Mouse (Mus musculus) forebrain, postnatal 0 days (tissue): ENCODE data around the gene Ryr1. TPM values are rescaled to one million over a fixed set of nuclear protein-coding genes. Genes with fewer than 3 reads are reported as not detected.

ENCODE experiments used
- ATAC-seq: fragments of 200-750 bp; cut with Nextera tagmentation; 2 replicates; pipeline ENCODE4 v1.8.0; 2017; ENCODE audit warnings: mild to moderate bottlenecking, moderate library complexity
- DNase-seq: peaks from one replicate; pipeline ENCODE4 v3.0.0-alpha.2; 2015
- H3K27ac ChIP-seq: fragments of 300-500 bp; sonication (generic); 2 replicates; pipeline ENCODE4 v1.5.1; 2014; ENCODE audit warnings: low read depth, mild to moderate bottlenecking, antibody characterized with exemption, low read length, moderate library complexity, mixed read lengths
- H3K27me3 ChIP-seq: fragments of 300-500 bp; sonication (generic); 2 replicates; pipeline ENCODE4 v1.6.1; 2014; ENCODE audit warnings: mild to moderate bottlenecking, low read length, mixed read lengths; ENCODE audit not compliant: insufficient read depth
- H3K36me3 ChIP-seq: fragments of 300-500 bp; sonication (generic); 2 replicates; pipeline ENCODE4 v1.6.1; 2014; ENCODE audit warnings: mild to moderate bottlenecking, moderate library complexity; ENCODE audit not compliant: insufficient read depth
- H3K4me1 ChIP-seq: fragments of 300-500 bp; sonication (generic); 2 replicates; pipeline ENCODE4 v1.6.1; 2014; ENCODE audit warnings: antibody characterized with exemption; ENCODE audit not compliant: insufficient read depth
- H3K4me2 ChIP-seq: fragments of 300-500 bp; sonication (generic); 2 replicates; pipeline ENCODE4 v1.6.1; 2014; ENCODE audit warnings: low read depth, mild to moderate bottlenecking, moderate library complexity
- H3K4me3 ChIP-seq: fragments of 300-500 bp; sonication (generic); 2 replicates; pipeline ENCODE4 v1.5.1; 2014; ENCODE audit warnings: low read depth, low read length, mixed read lengths
- H3K9ac ChIP-seq: fragments of 300-500 bp; sonication (generic); 2 replicates; pipeline ENCODE4 v1.6.1; 2014; ENCODE audit warnings: mild to moderate bottlenecking
- H3K9me3 ChIP-seq: fragments of 300-500 bp; sonication (generic); 2 replicates; pipeline ENCODE4 v1.6.1; 2016; ENCODE audit warnings: low read length
- CTCF ChIP-seq: sonication (generic); IDR thresholded peaks from 2 replicates; pipeline ENCODE4 v1.5.1; 2016; ENCODE audit warnings: antibody characterized with exemption, control low read depth, low read depth
- WGBS: fragments of 180-500 bp; shearing (Covaris S2); extraction: QIAGEN DNeasy Blood & Tissue Kit; methylation state at CpG from one replicate; pipeline ENCODE4 v1.1.7; 2014; 5-methylcytosine and 5-hydroxymethylcytosine counted together
- microRNA counts: library from miRNA; unstranded; fragments of <30 nt; microRNA quantifications from one replicate; lab custom pipeline; 2015
- microRNA-seq, 2 experiments: library from miRNA; unstranded; fragments of <30 nt; microRNA quantifications; one replicate each; pipeline ENCODE4; 2016
- polyA plus RNA-seq: library from polyadenylated mRNA; unstranded; fragments of >200 nt; fragmentation: Nextera tagmentation; extraction: Ambion mirVana; gene quantifications from 2 replicates; pipeline ENCODE4 v1.2.1, GENCODE M21; 2015
- total RNA-seq: library from RNA; depleted of rRNA; stranded (reverse); fragments of >200 nt; gene quantifications from 2 replicates; pipeline ENCODE4 v1.2.3, GENCODE M21; 2014; rRNA removed

Gene Ryr1
- total and polyA plus RNA-seq, 2 experiments from 2014 or later: 4.6 to 8.8 TPM

DNA sequence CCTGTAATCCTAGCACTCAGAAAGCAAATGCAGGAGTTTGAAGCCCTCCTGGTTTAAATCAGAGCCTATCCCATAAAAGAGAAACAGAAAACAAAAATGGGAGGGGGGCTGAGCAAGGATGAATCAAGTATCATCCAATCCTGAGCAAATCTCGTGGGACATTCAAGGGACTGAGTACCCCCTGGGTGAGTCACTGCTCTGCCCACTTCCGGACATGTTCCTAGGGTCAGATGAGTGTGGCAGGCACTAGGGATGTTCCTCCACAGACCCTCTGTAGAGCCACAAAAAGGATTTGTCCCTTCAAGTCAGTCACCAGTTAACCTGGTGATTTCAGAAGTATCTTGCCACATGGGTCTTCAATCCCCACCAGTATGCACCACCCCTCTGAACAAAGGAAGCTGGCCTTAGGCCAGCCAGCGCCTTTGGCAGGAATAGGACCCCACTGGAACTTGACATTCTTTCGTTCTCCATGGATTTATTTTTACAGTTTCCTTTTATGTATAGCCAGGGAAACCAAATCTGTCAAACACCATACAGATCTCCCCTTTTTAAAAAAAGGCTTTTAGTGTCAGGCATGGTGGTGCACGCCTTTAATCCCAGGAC is 169.6 kb downstream of the Ryr1 start:
- Histone ChIP-seq H3K4me2 (no peak overlapping the region), H3K36me3 (no peaks in the 10 kb centered on the region), H3K4me1 (peaks cover 16% of the 10 kb centered on the region), H3K9ac (no peak overlapping the region), H3K27ac (no peak overlapping the region), H3K4me3 (no peak overlapping the region), H3K27me3 (no peaks in the 10 kb centered on the region), H3K9me3 (no peaks in the 10 kb centered on the region)
- WGBS: 33% methylated on average over 5 of the region's 5 CpGs
- no peak for ATAC-seq
- no peak for DNase-seq
- TF ChIP-seq CTCF: no peak

DNA sequence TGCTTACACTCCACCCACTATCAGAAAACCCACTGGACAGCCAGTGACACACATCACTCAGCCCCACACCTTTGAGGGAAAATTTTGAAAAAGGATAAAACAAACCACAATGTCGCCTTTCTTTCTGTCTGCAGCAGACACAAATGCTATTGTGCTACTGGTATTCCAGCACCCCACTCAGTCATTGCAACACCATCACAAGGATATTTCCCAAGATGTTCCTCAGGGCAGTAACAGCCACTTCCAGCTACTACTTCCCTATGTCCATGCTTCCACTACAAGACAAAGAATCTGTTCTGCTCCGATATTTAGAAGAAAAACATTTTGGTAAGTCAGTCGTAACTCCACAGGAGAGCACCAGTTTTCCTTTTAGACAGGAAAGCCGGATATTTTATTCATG is 170.2 kb downstream of the Ryr1 start:
- no peak for DNase-seq
- no peak overlapping the region for H3K4me3 ChIP-seq
- WGBS: 70% methylated on average over 4 of the region's 4 CpGs
- no peaks in the 10 kb centered on the region for H3K36me3 ChIP-seq
- no peak for ATAC-seq
- TF ChIP-seq CTCF: no peak
- no peak overlapping the region for H3K27ac ChIP-seq
- H3K9ac ChIP-seq: no peak overlapping the region
- H3K4me2 ChIP-seq: no peak overlapping the region
- peaks cover 10% of the 10 kb centered on the region for H3K4me1 ChIP-seq
- no peaks in the 10 kb centered on the region for H3K27me3 ChIP-seq
- H3K9me3 ChIP-seq: no peaks in the 10 kb centered on the region

DNA sequence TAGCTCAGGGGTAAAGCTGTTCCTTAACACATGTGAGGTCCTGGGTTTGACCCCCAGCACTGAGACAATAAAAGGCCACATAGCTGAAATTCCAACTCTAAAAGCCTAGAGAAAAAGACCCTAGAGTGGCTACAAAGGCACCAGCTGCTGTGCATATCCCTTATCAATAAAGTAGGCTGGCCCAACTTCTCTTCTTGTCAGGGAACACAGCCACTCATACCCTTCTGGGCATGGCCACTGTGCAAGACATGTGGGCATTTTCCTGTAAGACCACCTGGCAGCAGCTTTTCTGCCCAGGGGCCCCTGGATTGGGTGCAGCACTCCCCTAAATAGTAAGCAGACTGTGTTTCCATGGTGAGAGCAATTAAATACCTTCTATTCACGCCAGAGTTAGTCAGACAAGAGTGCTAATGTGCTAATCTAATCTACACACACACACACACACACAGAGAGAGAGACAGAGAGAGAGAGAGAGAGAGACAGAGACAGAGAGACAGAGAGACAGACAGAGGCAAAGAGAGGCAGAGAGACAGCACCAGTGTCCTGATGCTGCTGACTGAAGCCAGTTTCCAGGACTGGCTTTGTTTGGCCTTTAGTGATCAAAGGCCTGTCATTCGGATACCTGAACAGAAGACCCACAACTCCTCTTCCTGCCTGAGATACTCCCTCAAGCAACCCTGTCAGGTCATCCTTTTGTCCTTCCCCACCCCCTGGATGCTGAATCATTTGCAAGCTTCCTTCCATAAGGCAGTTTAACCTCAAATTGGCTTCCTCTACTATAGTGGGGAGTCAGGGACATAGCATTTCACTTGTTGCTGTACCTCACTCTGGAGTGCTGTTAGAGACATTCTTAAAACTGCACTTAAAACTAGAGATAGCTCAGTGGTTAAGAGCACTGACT is 171.3 kb downstream of the Ryr1 start:
- ATAC-seq (peak; percentile 54), DNase-seq (peak; percentile 24)
- Histone ChIP-seq H3K36me3 (no peaks in the 10 kb centered on the region), H3K4me2 (no peak overlapping the region), H3K4me1 (peaks cover 8% of the 10 kb centered on the region; the same call in 1 of the 2 replicates), H3K9me3 (no peaks in the 10 kb centered on the region), H3K27me3 (no peaks in the 10 kb centered on the region), H3K4me3 (no peak overlapping the region), H3K9ac (no peak overlapping the region), H3K27ac (peak overlapping the region; percentile 50; the same call in 1 of the 2 replicates)
- TF ChIP-seq CTCF: no peak
- WGBS: 10% methylated on average over 2 of the region's 2 CpGs

MicroRNAs encoded within 50 kb of the gene (microRNA counts, 519-probe panel; counts per million panel counts)
- not detected for microRNA mmu-miR-1963 (lab: Ali Mortazavi, UCI)

Small RNAs within 50 kb of the gene (microRNA-seq; reads per million reads assigned to microRNA genes)
- 0 reads per million in 2 experiments for gene Gm44408
- gene Mir1963: 0 reads per million in 2 experiments

Other genes with a start within 250 kb of the Ryr1 start
- not detected in 2 replicates for gene Capn12, start 243.8 kb downstream of the Ryr1 start, total RNA-seq
- 0.09 and 0.27 TPM in 2 replicates for gene Capn12, start 243.8 kb downstream of the Ryr1 start, polyA plus RNA-seq
- 45.1 and 71.2 TPM in 2 replicates for gene Actn4, start 162.8 kb downstream of the Ryr1 start, total RNA-seq
- gene Actn4, start 162.8 kb downstream of the Ryr1 start, polyA plus RNA-seq: 96.0 and 103 TPM in 2 replicates
- gene Eif3k, start 143.3 kb downstream of the Ryr1 start, total RNA-seq: 360 and 399 TPM in 2 replicates
- 318 and 368 TPM in 2 replicates for gene Eif3k, start 143.3 kb downstream of the Ryr1 start, polyA plus RNA-seq
- 3.6 and 8.9 TPM in 2 replicates for gene Map4k1, start 143.1 kb downstream of the Ryr1 start, total RNA-seq
- gene Map4k1, start 143.1 kb downstream of the Ryr1 start, polyA plus RNA-seq: 18.8 and 18.9 TPM in 2 replicates
- gene Rasgrp4, start 9.7 kb upstream of the Ryr1 start, total RNA-seq: 1.8 and 4.0 TPM in 2 replicates
- 0.84 and 1.3 TPM in 2 replicates for gene Rasgrp4, start 9.7 kb upstream of the Ryr1 start, polyA plus RNA-seq
- gene Fam98c, start 31.1 kb upstream of the Ryr1 start, total RNA-seq: 15.9 and 23.5 TPM in 2 replicates
- gene Fam98c, start 31.1 kb upstream of the Ryr1 start, polyA plus RNA-seq: 24.7 and 25.3 TPM in 2 replicates
- 0.67 and 0.77 TPM in 2 replicates for gene Ggn, start 45.0 kb upstream of the Ryr1 start, total RNA-seq
- 0.39 and 0.40 TPM in 2 replicates for gene Ggn, start 45.0 kb upstream of the Ryr1 start, polyA plus RNA-seq
- gene Spred3, start 45.2 kb upstream of the Ryr1 start, total RNA-seq: 19.0 and 29.0 TPM in 2 replicates
- gene Spred3, start 45.2 kb upstream of the Ryr1 start, polyA plus RNA-seq: 4.7 and 6.8 TPM in 2 replicates
- gene Psmd8, start 55.5 kb upstream of the Ryr1 start, total RNA-seq: 245 and 253 TPM in 2 replicates
- 292 and 338 TPM in 2 replicates for gene Psmd8, start 55.5 kb upstream of the Ryr1 start, polyA plus RNA-seq
- 2.5 and 3.5 TPM in 2 replicates for gene Catsperg1, start 88.9 kb upstream of the Ryr1 start, total RNA-seq
- gene Catsperg1, start 88.9 kb upstream of the Ryr1 start, polyA plus RNA-seq: 0.75 and 2.3 TPM in 2 replicates
- gene Kcnk6, start 107.3 kb upstream of the Ryr1 start, total RNA-seq: 1.7 and 6.1 TPM in 2 replicates
- gene Kcnk6, start 107.3 kb upstream of the Ryr1 start, polyA plus RNA-seq: 0.88 and 0.97 TPM in 2 replicates
- 71.2 and 84.1 TPM in 2 replicates for gene Yif1b, start 113.2 kb upstream of the Ryr1 start, total RNA-seq
- gene Yif1b, start 113.2 kb upstream of the Ryr1 start, polyA plus RNA-seq: 97.7 and 100 TPM in 2 replicates
- gene 2200002D01Rik, start 123.3 kb upstream of the Ryr1 start, total RNA-seq: 0.23 TPM in 1 of 2 replicates, not detected in the other
- gene 2200002D01Rik, start 123.3 kb upstream of the Ryr1 start, polyA plus RNA-seq: 0.67 and 0.82 TPM in 2 replicates
- 32.3 and 36.7 TPM in 2 replicates for gene Spint2, start 156.7 kb upstream of the Ryr1 start, total RNA-seq
- gene Spint2, start 156.7 kb upstream of the Ryr1 start, polyA plus RNA-seq: 94.6 and 127 TPM in 2 replicates
- gene Ppp1r14a, start 164.1 kb upstream of the Ryr1 start, total RNA-seq: 1.5 and 2.0 TPM in 2 replicates
- gene Ppp1r14a, start 164.1 kb upstream of the Ryr1 start, polyA plus RNA-seq: 2.3 and 2.8 TPM in 2 replicates
- gene Dpf1, start 178.8 kb upstream of the Ryr1 start, total RNA-seq: 246 and 291 TPM in 2 replicates
- gene Dpf1, start 178.8 kb upstream of the Ryr1 start, polyA plus RNA-seq: 243 and 248 TPM in 2 replicates